25 mouse cellular contexts compared by ENCODE assay signal in the genomic region with DNA sequence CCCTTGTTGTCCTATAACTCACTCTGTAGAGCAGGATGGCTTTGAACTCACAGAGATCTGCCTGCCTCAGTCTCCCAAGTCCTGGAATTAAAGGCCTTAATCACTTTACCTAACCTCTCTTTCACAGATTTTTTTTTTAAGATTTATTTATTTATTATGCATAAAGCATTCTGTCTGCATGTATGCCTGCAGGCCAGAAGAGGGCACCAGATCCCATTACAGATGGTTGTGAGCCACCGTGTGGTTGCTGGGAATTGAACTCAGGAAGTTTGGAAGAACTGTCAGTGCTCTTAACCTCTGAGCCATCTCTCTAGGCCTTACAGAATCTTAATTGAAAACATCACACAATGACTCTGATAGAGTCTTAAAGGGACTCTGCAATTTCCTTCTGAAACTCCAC. TPM values are rescaled to one million over a fixed set of nuclear protein-coding genes. Genes with fewer than 3 reads are reported as not detected.
DNase-seq lines count a peak whose midpoint lies in the region; ATAC-seq and TF ChIP-seq lines count a peak whose summit lies in the region.
"Had no signal": no experiment of that assay in that cellular context is flagged by ENCODE, and none has a peak within 500 bp of the region (broad histone marks: within the 10 kb centered on the region; RNA-seq: fewer than 3 reads in every experiment).

No protein-coding gene starts in this region.

- H3K9me3 ChIP-seq in hindbrain, postnatal 0 days (ENCODE audit: low read length) = no peaks in the 10 kb centered on the region
- H3K9me3 ChIP-seq in hindbrain, embryonic 13.5 days = no peaks in the 10 kb centered on the region
- no peaks in the 10 kb centered on the region for H3K9me3 ChIP-seq in liver, embryonic 14.5 days (ENCODE audit: control insufficient read depth, low read length)
- no peaks in the 10 kb centered on the region for H3K9me3 ChIP-seq in liver, embryonic 11.5 days (ENCODE audit: control insufficient read depth, low read length)
- no peaks in the 10 kb centered on the region for H3K9me3 ChIP-seq in ES-Bruce4 (replicated peaks; ENCODE audit: control insufficient read depth, insufficient read depth, low read length, poor library complexity, severe bottlenecking)
- H3K9me3 ChIP-seq: embryonic facial prominence, embryonic 12.5 days; forebrain, embryonic 12.5 days; hindbrain, embryonic 12.5 days; limb, embryonic 10.5 days; stomach, embryonic 15.5 days had no signal

- H3K4me2 ChIP-seq in hindbrain, postnatal 0 days (ENCODE audit: low read depth, low read length) = no peak overlapping the region
- H3K4me2 ChIP-seq in hindbrain, embryonic 13.5 days = no peak overlapping the region
- H3K4me2 ChIP-seq in liver, embryonic 14.5 days (ENCODE audit: low read depth) = no peak overlapping the region
- H3K4me2 ChIP-seq in liver, embryonic 11.5 days = no peak overlapping the region
- H3K4me2 ChIP-seq: embryonic facial prominence, embryonic 12.5 days; forebrain, embryonic 12.5 days; hindbrain, embryonic 12.5 days; stomach, embryonic 15.5 days had no signal

- TF ChIP-seq POLR2A in ES-Bruce4 (IDR thresholded peaks at IDR 0.05; ENCODE audit: insufficient read depth, low read length) = no peak

- no peak overlapping the region for H3K9ac ChIP-seq in hindbrain, postnatal 0 days (replicated peaks; ENCODE audit: low read length)
- no peak overlapping the region for H3K9ac ChIP-seq in hindbrain, embryonic 13.5 days
- no peak overlapping the region for H3K9ac ChIP-seq in liver, embryonic 14.5 days (replicated peaks)
- H3K9ac ChIP-seq in liver, embryonic 11.5 days (ENCODE audit: low read depth, low read length) = no peak overlapping the region
- H3K9ac ChIP-seq in ES-Bruce4 (ENCODE audit: low read depth, poor library complexity, severe bottlenecking) = no peak overlapping the region
- H3K9ac ChIP-seq: embryonic facial prominence, embryonic 12.5 days; forebrain, embryonic 12.5 days; hindbrain, embryonic 12.5 days; stomach, embryonic 15.5 days had no signal

- no peak overlapping the region for H3K4me3 ChIP-seq in hindbrain, postnatal 0 days (ENCODE audit: low read length)
- no peak overlapping the region for H3K4me3 ChIP-seq in hindbrain, embryonic 13.5 days
- H3K4me3 ChIP-seq in liver, embryonic 14.5 days (ENCODE audit: insufficient read depth in 1 of 2, low read depth in 2 of 2, low read length in 2 of 2) = no peak overlapping the region
- no peak overlapping the region for H3K4me3 ChIP-seq in liver, embryonic 11.5 days (ENCODE audit: low read depth, low read length)
- no peak overlapping the region for H3K4me3 ChIP-seq in ES-Bruce4 (ENCODE audit: low read depth, low read length)
- H3K4me3 ChIP-seq: embryonic facial prominence, embryonic 12.5 days; forebrain, embryonic 12.5 days; hindbrain, embryonic 12.5 days; limb, embryonic 10.5 days; stomach, embryonic 15.5 days had no signal

- no peak overlapping the region for H3K27ac ChIP-seq in hindbrain, postnatal 0 days
- H3K27ac ChIP-seq in hindbrain, embryonic 13.5 days = no peak overlapping the region
- no peak overlapping the region for H3K27ac ChIP-seq in liver, embryonic 14.5 days
- no peak overlapping the region for H3K27ac ChIP-seq in liver, embryonic 11.5 days (ENCODE audit: low read depth, low read length)
- no peak overlapping the region for H3K27ac ChIP-seq in ES-Bruce4 (ENCODE audit: insufficient read depth, low read length)
- H3K27ac ChIP-seq: embryonic facial prominence, embryonic 12.5 days; forebrain, embryonic 12.5 days; hindbrain, embryonic 12.5 days; limb, embryonic 10.5 days; macrophage; stomach, embryonic 15.5 days had no signal

- no peaks in the 10 kb centered on the region for H3K4me1 ChIP-seq in hindbrain, postnatal 0 days (ENCODE audit: insufficient read depth, low read length)
- no peaks in the 10 kb centered on the region for H3K4me1 ChIP-seq in hindbrain, embryonic 13.5 days (replicated peaks)
- H3K4me1 ChIP-seq in liver, embryonic 14.5 days (replicated peaks; ENCODE audit: control insufficient read depth in 2 of 2, insufficient read depth in 2 of 2, low read length in 1 of 2) = no peaks in the 10 kb centered on the region
- no peaks in the 10 kb centered on the region for H3K4me1 ChIP-seq in liver, embryonic 11.5 days (replicated peaks; ENCODE audit: control insufficient read depth, insufficient read depth, low read length)
- H3K4me1 ChIP-seq in ES-Bruce4 (ENCODE audit: control insufficient read depth, insufficient read depth, low read length) = no peaks in the 10 kb centered on the region
- H3K4me1 ChIP-seq: forebrain, embryonic 12.5 days; hindbrain, embryonic 12.5 days; stomach, embryonic 15.5 days had no signal

- TF ChIP-seq EP300 in liver, embryonic 14.5 days (IDR thresholded peaks at IDR 0.05; ENCODE audit: low read depth) = no peak
- no peak for TF ChIP-seq EP300 in ES-Bruce4 (IDR thresholded peaks at IDR 0.05; ENCODE audit: insufficient read depth, low read depth, low read length)

- no peak for DNase-seq in hindbrain, postnatal 0 days (ENCODE audit: low spot score)
- no peak for DNase-seq in liver, embryonic 14.5 days (ENCODE audit: low read depth in 3 of 3, low spot score in 3 of 3)
- DNase-seq in liver, embryonic 11.5 days (ENCODE audit: low spot score) = no peak
- DNase-seq in R1 (ENCODE audit: low read depth, low spot score) = peak; percentile 11
- no peak for DNase-seq in ovary, postnatal 14 days (ENCODE audit: low spot score)
- DNase-seq: adrenal gland, postnatal 36 days; B cell, adult 2 months; cerebellum, adult 11-12 months; cerebellum, postnatal 10 days; kidney, adult 9 months; kidney, postnatal 4 days; layer of hippocampus, adult 9-11 months; lung, adult 2 months; thymus, adult 18-20 months; thymus, postnatal 4 days had no signal

- 0 out of 2 replicates have a peak, but pooled peaks have one; percentile 11 for TF ChIP-seq CTCF in hindbrain, postnatal 0 days (IDR thresholded peaks at IDR 0.05; ENCODE audit: low read depth)
- peak; percentile 59 for TF ChIP-seq CTCF in liver, embryonic 14.5 days (IDR thresholded peaks at IDR 0.05; ENCODE audit: low read depth)
- TF ChIP-seq CTCF in ES-Bruce4 (IDR thresholded peaks at IDR 0.05; ENCODE audit: low read depth, low read length) = peak; percentile 33

- no peaks in the 10 kb centered on the region for H3K36me3 ChIP-seq in hindbrain, postnatal 0 days (ENCODE audit: insufficient read depth, low read length)
- H3K36me3 ChIP-seq in hindbrain, embryonic 13.5 days = 0 out of 2 replicates have a peak, but pooled peaks cover 3% of the 10 kb centered on the region
- H3K36me3 ChIP-seq in liver, embryonic 14.5 days (replicated peaks; ENCODE audit: control insufficient read depth, insufficient read depth, low read depth) = peaks cover 74% of the 10 kb centered on the region
- H3K36me3 ChIP-seq in liver, embryonic 11.5 days (ENCODE audit: control insufficient read depth, insufficient read depth, low read length) = peaks cover 27% of the 10 kb centered on the region; the same call in 1 of the 2 replicates
- H3K36me3 ChIP-seq in ES-Bruce4 (ENCODE audit: control insufficient read depth, insufficient read depth, low read length, poor library complexity, severe bottlenecking) = peaks cover 80% of the 10 kb centered on the region

- WGBS in hindbrain, postnatal 0 days = 86% methylated on average over 1 of the region's 1 CpGs
- WGBS in hindbrain, embryonic 13.5 days = 91% methylated on average over 1 of the region's 1 CpGs
- 56% methylated on average over 1 of the region's 1 CpGs for WGBS in liver, embryonic 14.5 days (ENCODE audit: insufficient replicate concordance)
- WGBS in liver, embryonic 11.5 days = 67% methylated on average over 1 of the region's 1 CpGs

- no peak for ATAC-seq in hindbrain, postnatal 0 days
- ATAC-seq in hindbrain, embryonic 13.5 days (ENCODE audit: low FRiP score) = no peak
- ATAC-seq in liver, embryonic 14.5 days (ENCODE audit: insufficient read depth) = no peak
- no peak for ATAC-seq in liver, embryonic 11.5 days (replicated peaks; ENCODE audit: low FRiP score)
- ATAC-seq: inflammation-experienced regulatory T-cells, adult 6 months had no signal

- no peaks in the 10 kb centered on the region for H3K27me3 ChIP-seq in hindbrain, postnatal 0 days (ENCODE audit: insufficient read depth, low read length)
- H3K27me3 ChIP-seq in hindbrain, embryonic 13.5 days = no peaks in the 10 kb centered on the region
- H3K27me3 ChIP-seq in liver, embryonic 14.5 days (ENCODE audit: control insufficient read depth, insufficient read depth, low read length) = no peaks in the 10 kb centered on the region
- H3K27me3 ChIP-seq in liver, embryonic 11.5 days (replicated peaks; ENCODE audit: control insufficient read depth, insufficient read depth, low read length) = no peaks in the 10 kb centered on the region
- H3K27me3 ChIP-seq in ES-Bruce4 (ENCODE audit: control insufficient read depth, insufficient read depth, low read length, poor library complexity, severe bottlenecking) = no peaks in the 10 kb centered on the region
- H3K27me3 ChIP-seq: CH12.LX; embryonic facial prominence, embryonic 12.5 days; forebrain, embryonic 12.5 days; hindbrain, embryonic 12.5 days; stomach, embryonic 15.5 days had no signal

RNA-seq across cellular contexts. Expression of gene Chek2, which starts 13.2 kb away (rescaled TPM):
- total RNA-seq in hindbrain, postnatal 0 days (2014; rRNA removed) = 5.5 and 5.6 TPM in 2 replicates
- 5.1 and 7.0 TPM in 2 replicates for polyA plus RNA-seq in hindbrain, postnatal 0 days (2015; fragmentation: Nextera tagmentation; extraction: Ambion mirVana)
- polyA plus RNA-seq in hindbrain, embryonic 13.5 days (2015; fragmentation: Nextera tagmentation; extraction: Ambion mirVana) = 6.5 and 8.0 TPM in 2 replicates
- polyA plus RNA-seq in liver, embryonic 14.5 days (2012; rRNA removed) = 19.9 and 26.2 TPM in 2 replicates
- polyA plus RNA-seq in liver, embryonic 14.5 days (2014; fragmentation: Nextera tagmentation; extraction: Ambion mirVana) = 26.7 and 31.2 TPM in 2 replicates
- 62.6 and 68.2 TPM in 2 replicates for polyA plus RNA-seq in liver, embryonic 11.5 days (2014; fragmentation: Nextera tagmentation; extraction: Ambion mirVana)
- 95.0 and 107 TPM in 2 replicates for polyA plus RNA-seq in ES-Bruce4 (2011; ENCODE audit: insufficient read depth, insufficient read length, low read depth, missing spikeins)

RNA-seq across cellular contexts. Expression of gene Hscb, which starts 13.4 kb away (rescaled TPM):
- 10.0 and 10.5 TPM in 2 replicates for total RNA-seq in hindbrain, postnatal 0 days (2014; rRNA removed)
- polyA plus RNA-seq in hindbrain, postnatal 0 days (2015; fragmentation: Nextera tagmentation; extraction: Ambion mirVana) = 12.0 and 16.4 TPM in 2 replicates
- 10.7 and 12.6 TPM in 2 replicates for polyA plus RNA-seq in hindbrain, embryonic 13.5 days (2015; fragmentation: Nextera tagmentation; extraction: Ambion mirVana)
- polyA plus RNA-seq in liver, embryonic 14.5 days (2012; rRNA removed) = 18.0 and 28.8 TPM in 2 replicates
- 50.0 and 55.7 TPM in 2 replicates for polyA plus RNA-seq in liver, embryonic 14.5 days (2014; fragmentation: Nextera tagmentation; extraction: Ambion mirVana)
- polyA plus RNA-seq in liver, embryonic 11.5 days (2014; fragmentation: Nextera tagmentation; extraction: Ambion mirVana) = 38.0 and 44.1 TPM in 2 replicates
- 41.5 and 46.6 TPM in 2 replicates for polyA plus RNA-seq in ES-Bruce4 (2011; ENCODE audit: insufficient read depth, insufficient read length, low read depth, missing spikeins)

RNA-seq across cellular contexts. Expression of gene Ttc28, which starts 26.6 kb away (rescaled TPM):
- total RNA-seq in hindbrain, postnatal 0 days (2014; rRNA removed) = 41.9 and 49.8 TPM in 2 replicates
- polyA plus RNA-seq in hindbrain, postnatal 0 days (2015; fragmentation: Nextera tagmentation; extraction: Ambion mirVana) = 9.7 and 11.1 TPM in 2 replicates
- 20.2 and 22.0 TPM in 2 replicates for polyA plus RNA-seq in hindbrain, embryonic 13.5 days (2015; fragmentation: Nextera tagmentation; extraction: Ambion mirVana)
- polyA plus RNA-seq in liver, embryonic 14.5 days (2012; rRNA removed) = 0.36 and 0.48 TPM in 2 replicates
- 0.81 and 1.00 TPM in 2 replicates for polyA plus RNA-seq in liver, embryonic 14.5 days (2014; fragmentation: Nextera tagmentation; extraction: Ambion mirVana)
- 5.5 and 5.7 TPM in 2 replicates for polyA plus RNA-seq in liver, embryonic 11.5 days (2014; fragmentation: Nextera tagmentation; extraction: Ambion mirVana)
- polyA plus RNA-seq in ES-Bruce4 (2011; ENCODE audit: insufficient read depth, insufficient read length, low read depth, missing spikeins) = 2.0 and 2.5 TPM in 2 replicates

RNA-seq across cellular contexts. Expression of gene Ulk1, which starts 43.1 kb away (rescaled TPM):
- total RNA-seq in hindbrain, postnatal 0 days (2014; rRNA removed) = 53.9 and 60.8 TPM in 2 replicates
- 13.9 and 16.3 TPM in 2 replicates for polyA plus RNA-seq in hindbrain, postnatal 0 days (2015; fragmentation: Nextera tagmentation; extraction: Ambion mirVana)
- polyA plus RNA-seq in hindbrain, embryonic 13.5 days (2015; fragmentation: Nextera tagmentation; extraction: Ambion mirVana) = 30.3 and 33.0 TPM in 2 replicates
- polyA plus RNA-seq in liver, embryonic 14.5 days (2012; rRNA removed) = 16.7 and 18.3 TPM in 2 replicates
- polyA plus RNA-seq in liver, embryonic 14.5 days (2014; fragmentation: Nextera tagmentation; extraction: Ambion mirVana) = 13.3 and 14.7 TPM in 2 replicates
- polyA plus RNA-seq in liver, embryonic 11.5 days (2014; fragmentation: Nextera tagmentation; extraction: Ambion mirVana) = 13.8 and 15.7 TPM in 2 replicates
- 126 and 129 TPM in 2 replicates for polyA plus RNA-seq in ES-Bruce4 (2011; ENCODE audit: insufficient read depth, insufficient read length, low read depth, missing spikeins)
